Mouse (Mus musculus) thymus, adult 2 months (tissue): ENCODE results near the gene Inafm2. TPM values are rescaled to one million over a fixed set of nuclear protein-coding genes. Genes with fewer than 3 reads are reported as not detected.

Experiments used
- DNase-seq: peaks from one replicate; pipeline ENCODE4 v3.0.0; 2021
- H3K27ac ChIP-seq: fragments of 200-500 bp; 2 replicates; pipeline ENCODE4 v1.5.1; 2012; ENCODE audit warnings: low read length, control low read depth; ENCODE audit not compliant: control insufficient read depth, insufficient read depth
- H3K27me3 ChIP-seq: fragments of 200-500 bp; 2 replicates; pipeline ENCODE4 v1.6.1; 2012; ENCODE audit warnings: mild to moderate bottlenecking, low read length, moderate library complexity, mixed read lengths; ENCODE audit not compliant: control insufficient read depth, insufficient read depth
- H3K36me3 ChIP-seq: fragments of 200-500 bp; 2 replicates; pipeline ENCODE4 v1.6.1; 2012; ENCODE audit warnings: mild to moderate bottlenecking, low read length, moderate library complexity; ENCODE audit not compliant: control insufficient read depth, insufficient read depth
- H3K4me1 ChIP-seq: fragments of 200-500 bp; replicated peaks from 2 replicates; pipeline ENCODE4 v1.6.1; 2012; ENCODE audit warnings: low read length; ENCODE audit not compliant: control insufficient read depth, insufficient read depth
- H3K4me3 ChIP-seq: fragments of 200-500 bp; 2 replicates; pipeline ENCODE4 v1.5.1; 2012; ENCODE audit warnings: mild to moderate bottlenecking, low read length, control low read depth, moderate library complexity; ENCODE audit not compliant: control insufficient read depth, insufficient read depth
- CTCF ChIP-seq: fragments of 200-500 bp; IDR thresholded peaks from 2 replicates; pipeline ENCODE4 v1.5.1; 2012; ENCODE audit warnings: mild to moderate bottlenecking, control low read depth, low read length, moderate library complexity, borderline replicate concordance; ENCODE audit not compliant: control insufficient read depth, poor library complexity, insufficient read depth; ENCODE audit errors: extremely low read depth
- POLR2A ChIP-seq: fragments of 200-500 bp; IDR thresholded peaks from 2 replicates; pipeline ENCODE4 v1.6.1; 2012; ENCODE audit warnings: mild to moderate bottlenecking, low read length, control low read depth, moderate library complexity; ENCODE audit not compliant: control insufficient read depth, poor library complexity, insufficient read depth; ENCODE audit errors: extremely low read depth
- WGBS: fragments of 180-500 bp; shearing (Covaris S2); methylation state at CpG from one replicate; pipeline ENCODE4 v1.1.7; 2018; 5-methylcytosine and 5-hydroxymethylcytosine counted together
- polyA plus RNA-seq: library from polyadenylated mRNA; depleted of rRNA; stranded (reverse); fragments of >200 nt; gene quantifications from 2 replicates; pipeline ENCODE4 v1.2.3, GENCODE M21; 2012

The Inafm2 gene
- polyA plus RNA-seq, 1 experiment: 18.9 TPM

GRCm38 (mm10) chr2:118733341-118733740 is 12.2 kb upstream of the Inafm2 start:
- H3K4me3 ChIP-seq: no peak overlapping the region
- H3K27me3 ChIP-seq: no peaks in the 10 kb centered on the region
- TF ChIP-seq CTCF: no peak
- TF ChIP-seq POLR2A: no peak
- no peak overlapping the region for H3K27ac ChIP-seq
- no peak for DNase-seq
- H3K36me3 ChIP-seq: no peaks in the 10 kb centered on the region
- 91% methylated on average over 5 of the region's 5 CpGs for WGBS
- H3K4me1 ChIP-seq: peaks cover 23% of the 10 kb centered on the region

DNA sequence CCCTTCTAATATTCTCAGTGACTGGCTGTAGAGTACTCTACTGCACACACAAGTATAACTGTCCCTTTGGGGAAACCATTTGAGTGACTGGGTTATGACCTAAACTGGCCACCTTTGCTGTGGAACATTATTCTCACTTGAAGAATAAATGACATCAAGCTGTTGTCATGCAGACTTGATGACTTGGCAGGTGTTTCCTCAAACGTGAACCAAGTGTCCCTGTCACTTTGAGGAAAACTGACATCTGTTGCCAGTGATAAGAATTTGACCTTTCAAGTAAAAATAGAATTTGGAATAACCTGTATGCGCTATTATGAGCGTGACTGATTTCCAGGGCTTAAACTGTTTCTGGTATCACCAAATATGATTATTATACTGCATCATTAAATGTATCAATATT is 5.2 kb upstream of the Inafm2 start:
- Histone ChIP-seq H3K27me3 (no peaks in the 10 kb centered on the region), H3K4me1 (peaks cover 11% of the 10 kb centered on the region), H3K4me3 (no peak overlapping the region), H3K36me3 (no peaks in the 10 kb centered on the region), H3K27ac (no peak overlapping the region)
- no peak for DNase-seq
- 37% methylated on average over 3 of the region's 3 CpGs for WGBS
- TF ChIP-seq POLR2A: no peak

DNA sequence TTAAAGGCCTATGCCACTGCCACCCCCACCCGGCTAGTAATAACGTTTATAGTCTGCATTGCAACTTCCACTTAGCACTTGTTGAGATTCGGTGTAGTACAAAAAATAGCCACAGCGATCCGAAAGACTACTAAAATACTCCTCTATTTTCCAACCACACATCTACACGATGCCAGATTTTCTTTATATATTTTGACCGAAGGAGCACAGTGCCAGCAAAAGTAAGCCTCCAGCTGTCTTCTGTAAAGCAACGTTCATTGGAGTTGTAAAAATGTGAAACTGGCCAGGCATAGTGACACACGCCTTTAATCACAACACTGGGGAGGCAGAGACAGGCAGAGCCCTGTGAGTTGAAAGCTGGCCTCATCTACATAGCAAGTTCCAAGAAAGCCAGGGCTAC is 4.4 kb upstream of the Inafm2 start:
- TF ChIP-seq CTCF (no peak), POLR2A (no peak)
- Histone ChIP-seq H3K27me3 (no peaks in the 10 kb centered on the region), H3K27ac (no peak overlapping the region), H3K4me3 (no peak overlapping the region), H3K36me3 (no peaks in the 10 kb centered on the region), H3K4me1 (peaks cover 11% of the 10 kb centered on the region)
- no peak for DNase-seq
- 82% methylated on average over 9 of the region's 9 CpGs for WGBS

GRCm38 (mm10) chr2:118743261-118743943 is 2.2 kb upstream of the Inafm2 start:
- H3K36me3 ChIP-seq: no peaks in the 10 kb centered on the region
- no peak overlapping the region for H3K27ac ChIP-seq
- DNase-seq: no peak
- H3K27me3 ChIP-seq: no peaks in the 10 kb centered on the region
- H3K4me1 ChIP-seq: peaks cover 28% of the 10 kb centered on the region
- TF ChIP-seq POLR2A (no peak), CTCF (no peak)
- H3K4me3 ChIP-seq: no peak overlapping the region
- 31% methylated on average over 8 of the region's 8 CpGs for WGBS

DNA sequence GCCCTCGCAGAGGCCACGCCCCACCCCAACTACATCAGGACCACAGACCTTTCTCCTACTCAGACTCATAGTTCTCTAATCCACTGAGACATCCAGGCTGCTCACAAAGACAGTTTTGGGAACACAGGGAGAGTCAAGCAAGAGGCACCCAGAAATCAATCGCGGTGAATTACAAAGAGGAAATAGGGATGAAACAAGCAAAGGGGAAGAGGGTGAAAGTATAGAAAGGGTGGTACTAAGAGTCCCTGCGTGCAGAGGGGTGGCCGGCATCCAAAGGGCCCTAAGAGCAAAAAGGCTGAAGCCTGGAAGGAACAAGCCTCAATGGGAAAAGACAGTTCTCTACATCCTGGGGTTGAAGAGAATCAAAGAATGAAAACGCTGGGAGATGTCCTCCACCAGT is 937 bp upstream of the Inafm2 start:
- 22% methylated on average over 7 of the region's 7 CpGs for WGBS
- DNase-seq: no peak
- Histone ChIP-seq H3K36me3 (no peaks in the 10 kb centered on the region), H3K4me1 (peaks cover 36% of the 10 kb centered on the region), H3K27me3 (no peaks in the 10 kb centered on the region), H3K4me3 (no peak overlapping the region), H3K27ac (no peak overlapping the region)
- TF ChIP-seq POLR2A: no peak
- no peak for TF ChIP-seq CTCF

- Histone ChIP-seq H3K4me1 (peaks cover 45% of the 10 kb centered on the region), H3K4me3 (peak overlapping the region; percentile 93), H3K27me3 (no peaks in the 10 kb centered on the region), H3K36me3 (no peaks in the 10 kb centered on the region), H3K27ac (peak overlapping the region; percentile 17; the same call in 1 of the 2 replicates)
- peak; percentile 56 for DNase-seq
- TF ChIP-seq CTCF (peak; percentile 35; the same call in 1 of the 2 replicates), POLR2A (no peak)
- WGBS: 4% methylated on average over 113 of the region's 113 CpGs
Observed at GRCm38 (mm10) chr2:118745915-118746901, 650 bp downstream of the Inafm2 start.
